Mouse (Mus musculus): ENCODE measurements around the gene Fkrp. TPM values are rescaled to one million over a fixed set of nuclear protein-coding genes. Genes with fewer than 3 reads are reported as not detected.
A peak's percentile ranks its signal among the peaks of the same experiment; 100 is the strongest.

Gene Fkrp
- polyA plus RNA-seq, 1 experiment from 2014 or later: 30.8 TPM

DNA sequence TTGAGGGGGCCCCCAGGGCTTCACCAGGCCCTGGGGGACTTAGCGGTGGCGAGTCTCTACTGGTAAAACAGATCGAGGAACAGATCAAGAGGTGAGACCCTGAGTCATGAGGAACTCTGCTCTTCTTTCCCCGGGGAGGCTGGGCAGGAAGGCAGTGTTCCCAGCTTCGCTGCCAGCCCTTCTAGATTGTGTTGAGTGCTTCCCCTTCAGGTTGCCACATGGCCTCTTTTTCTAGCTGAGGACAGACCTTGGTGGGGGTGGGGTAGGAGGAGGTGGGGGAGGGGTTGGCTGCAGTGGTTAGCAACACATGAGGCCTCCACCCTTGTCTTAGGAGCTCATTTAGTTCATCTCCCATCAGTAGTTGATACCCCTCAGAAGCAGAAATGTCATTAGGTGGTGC is 10.0 kb upstream of the Fkrp start:
- H3K4me1 ChIP-seq (replicated peaks): peaks cover 45% of the 10 kb centered on the region
- H3K4me3 ChIP-seq: no peak overlapping the region
- no peaks in the 10 kb centered on the region for H3K9me3 ChIP-seq (replicated peaks)
- H3K4me2 ChIP-seq: no peak overlapping the region
- H3K27me3 ChIP-seq: no peaks in the 10 kb centered on the region
- no peak for ATAC-seq (replicated peaks; ENCODE audit: insufficient number of reproducible peaks, insufficient read depth, low FRiP score, low read depth)
- H3K36me3 ChIP-seq: peaks cover 55% of the 10 kb centered on the region
- no peak overlapping the region for H3K9ac ChIP-seq
- WGBS: 47% methylated on average over 5 of the region's 5 CpGs
- H3K27ac ChIP-seq: no peak overlapping the region

- Histone ChIP-seq H3K9me3 (replicated peaks) (no peaks in the 10 kb centered on the region), H3K4me2 (no peak overlapping the region), H3K4me3 (no peak overlapping the region), H3K4me1 (replicated peaks) (peaks cover 53% of the 10 kb centered on the region), H3K9ac (no peak overlapping the region), H3K36me3 (peaks cover 47% of the 10 kb centered on the region), H3K27ac (no peak overlapping the region), H3K27me3 (no peaks in the 10 kb centered on the region)
- WGBS: 79% methylated on average over 10 of the region's 10 CpGs
- no peak for ATAC-seq (replicated peaks; ENCODE audit: insufficient number of reproducible peaks, insufficient read depth, low FRiP score, low read depth)
Measured at GRCm38 (mm10) chr7:16825785-16826184, 9.3 kb upstream of the Fkrp start.

- Histone ChIP-seq H3K4me2 (no peak overlapping the region), H3K4me3 (no peak overlapping the region), H3K9me3 (replicated peaks) (no peaks in the 10 kb centered on the region), H3K27ac (0 out of 2 replicates have a peak overlapping the region, but pooled peaks have one; percentile 14), H3K27me3 (no peaks in the 10 kb centered on the region), H3K36me3 (peaks cover 32% of the 10 kb centered on the region), H3K4me1 (replicated peaks) (peaks cover 73% of the 10 kb centered on the region), H3K9ac (no peak overlapping the region)
- peak; percentile 18; the same call in 1 of the 2 replicates for ATAC-seq (replicated peaks; ENCODE audit: insufficient number of reproducible peaks, insufficient read depth, low FRiP score, low read depth)
- WGBS: 33% methylated on average over 5 of the region's 5 CpGs
Measured at GRCm38 (mm10) chr7:16823734-16824133, 7.2 kb upstream of the Fkrp start.

DNA sequence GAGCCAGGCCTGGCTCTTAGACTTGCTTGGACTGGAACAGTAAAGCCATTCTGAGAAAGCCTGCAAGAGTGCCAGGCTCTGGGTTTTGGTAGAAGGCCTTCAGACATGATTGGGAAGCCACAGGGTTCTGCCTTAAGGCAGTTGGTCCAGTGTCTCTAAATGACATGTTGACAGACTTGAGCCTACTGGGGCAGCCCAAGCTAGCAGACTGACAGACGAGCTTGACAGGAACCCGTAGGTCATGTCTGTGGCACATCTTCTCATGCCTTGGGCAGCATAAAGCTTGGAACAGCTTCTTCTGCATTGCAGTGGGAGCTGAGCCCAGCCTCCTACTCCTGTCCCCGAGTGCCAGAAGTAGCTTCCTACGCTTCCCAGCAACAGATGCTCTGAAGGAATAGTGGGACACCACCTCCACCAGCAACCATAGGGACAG is 5.2 kb upstream of the Fkrp start:
- Histone ChIP-seq H3K4me3 (no peak overlapping the region), H3K4me1 (replicated peaks) (peaks cover 82% of the 10 kb centered on the region), H3K27ac (no peak overlapping the region), H3K27me3 (no peaks in the 10 kb centered on the region), H3K36me3 (peaks cover 16% of the 10 kb centered on the region), H3K9me3 (replicated peaks) (no peaks in the 10 kb centered on the region), H3K9ac (no peak overlapping the region), H3K4me2 (no peak overlapping the region)
- no peak for ATAC-seq (replicated peaks; ENCODE audit: insufficient number of reproducible peaks, insufficient read depth, low FRiP score, low read depth)
- WGBS: 69% methylated on average over 4 of the region's 4 CpGs

- Histone ChIP-seq H3K27me3 (no peaks in the 10 kb centered on the region), H3K4me2 (no peak overlapping the region), H3K27ac (0 out of 2 replicates have a peak overlapping the region, but pooled peaks have one; percentile 38), H3K4me1 (replicated peaks) (peaks cover 77% of the 10 kb centered on the region), H3K4me3 (no peak overlapping the region), H3K36me3 (peaks cover 11% of the 10 kb centered on the region), H3K9ac (no peak overlapping the region), H3K9me3 (replicated peaks) (no peaks in the 10 kb centered on the region)
- 52% methylated on average over 3 of the region's 3 CpGs for WGBS
- ATAC-seq (replicated peaks; ENCODE audit: insufficient number of reproducible peaks, insufficient read depth, low FRiP score, low read depth): no peak
Measured at GRCm38 (mm10) chr7:16821091-16821490, 4.6 kb upstream of the Fkrp start.

GRCm38 (mm10) chr7:16820271-16820763 is 3.8 kb upstream of the Fkrp start:
- 55% methylated on average over 5 of the region's 5 CpGs for WGBS

DNA sequence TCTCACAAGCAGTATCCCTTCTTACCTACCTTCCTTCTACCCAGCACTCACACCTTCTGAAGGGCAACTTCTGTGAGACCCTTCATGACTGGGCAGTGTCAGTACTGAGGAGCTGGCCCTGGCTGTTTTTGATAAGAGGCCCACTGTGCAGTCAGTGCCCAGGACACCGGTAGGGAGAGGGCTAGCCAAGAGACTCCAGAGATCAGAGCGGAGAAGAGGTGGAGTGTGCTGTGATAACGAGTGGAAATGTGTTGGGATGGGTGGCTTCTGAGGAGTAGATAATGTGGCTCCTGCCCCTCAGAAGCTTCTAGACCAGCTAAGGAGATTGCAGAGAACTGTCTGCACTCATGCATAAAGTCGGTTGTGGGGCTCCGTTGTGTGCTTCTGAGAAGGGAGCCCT is 3.3 kb upstream of the Fkrp start:
- Histone ChIP-seq H3K9ac (no peak overlapping the region), H3K9me3 (replicated peaks) (no peaks in the 10 kb centered on the region), H3K27ac (no peak overlapping the region), H3K4me1 (replicated peaks) (peaks cover 78% of the 10 kb centered on the region), H3K27me3 (no peaks in the 10 kb centered on the region), H3K4me2 (no peak overlapping the region), H3K36me3 (peaks cover 1% of the 10 kb centered on the region), H3K4me3 (no peak overlapping the region)
- no peak for ATAC-seq (replicated peaks; ENCODE audit: insufficient number of reproducible peaks, insufficient read depth, low FRiP score, low read depth)
- WGBS: 41% methylated on average over 5 of the region's 5 CpGs

More at GRCm38 (mm10) chr7:16820271-16820763, 3.8 kb upstream of the Fkrp start:
- Histone ChIP-seq H3K4me1 (replicated peaks) (peaks cover 77% of the 10 kb centered on the region), H3K9me3 (replicated peaks) (no peaks in the 10 kb centered on the region), H3K36me3 (peaks cover 7% of the 10 kb centered on the region), H3K27ac (no peak overlapping the region), H3K4me2 (no peak overlapping the region), H3K27me3 (no peaks in the 10 kb centered on the region), H3K9ac (no peak overlapping the region), H3K4me3 (no peak overlapping the region)
- no peak for ATAC-seq (replicated peaks; ENCODE audit: insufficient number of reproducible peaks, insufficient read depth, low FRiP score, low read depth)

DNA sequence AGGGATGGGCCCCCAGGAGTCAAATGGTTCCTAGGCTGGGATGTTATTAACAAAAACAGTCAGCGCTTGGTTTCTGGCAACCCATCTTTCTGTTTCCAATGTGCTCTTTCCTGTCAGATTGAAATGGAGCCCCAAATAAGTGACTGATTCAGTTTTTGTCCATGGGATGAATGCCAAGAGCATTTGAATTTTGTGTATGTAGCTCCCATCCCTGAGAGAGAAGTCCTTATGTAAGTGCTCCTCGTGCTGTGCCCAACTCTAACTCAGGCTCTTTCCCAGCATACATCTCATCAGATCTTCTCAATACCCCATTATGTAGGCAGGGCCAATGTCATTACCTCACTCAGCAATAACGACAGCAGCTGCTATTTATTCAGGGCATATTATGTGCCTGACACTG is 1.2 kb upstream of the Fkrp start:
- peak overlapping the region; percentile 100; the same call in 1 of the 2 replicates for H3K9ac ChIP-seq
- H3K4me1 ChIP-seq (replicated peaks): peaks cover 65% of the 10 kb centered on the region
- WGBS: 56% methylated on average over 3 of the region's 3 CpGs
- no peak overlapping the region for H3K27ac ChIP-seq
- H3K27me3 ChIP-seq: no peaks in the 10 kb centered on the region
- peak overlapping the region; percentile 89 for H3K4me2 ChIP-seq
- H3K36me3 ChIP-seq: peaks cover 8% of the 10 kb centered on the region
- no peaks in the 10 kb centered on the region for H3K9me3 ChIP-seq (replicated peaks)
- H3K4me3 ChIP-seq: peak overlapping the region; percentile 97
- no peak for ATAC-seq (replicated peaks; ENCODE audit: insufficient number of reproducible peaks, insufficient read depth, low FRiP score, low read depth)

DNA sequence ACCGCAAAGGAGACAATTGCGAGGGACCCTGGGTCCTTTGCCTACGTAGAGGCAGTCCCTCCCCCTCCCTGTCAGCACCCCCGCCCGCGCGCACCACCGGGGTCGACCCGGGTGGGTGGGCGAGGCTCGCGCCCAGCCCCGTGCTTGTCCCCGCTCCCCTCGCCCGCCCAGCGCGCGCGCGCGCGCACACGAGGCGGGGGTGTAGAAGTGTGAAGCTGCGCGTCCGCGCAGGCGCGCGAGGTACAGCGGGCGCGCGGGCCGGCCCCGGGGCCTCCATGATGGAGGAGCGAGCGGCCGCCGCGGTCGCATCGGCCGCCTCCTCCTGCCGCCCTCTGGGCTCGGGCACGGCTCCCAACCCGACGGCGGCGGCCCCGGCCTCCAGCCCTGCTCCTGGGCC is 456 bp downstream of the Fkrp start:
- ATAC-seq (replicated peaks; ENCODE audit: insufficient number of reproducible peaks, insufficient read depth, low FRiP score, low read depth): peak; percentile 84
- H3K4me1 ChIP-seq (replicated peaks): peaks cover 60% of the 10 kb centered on the region
- H3K27ac ChIP-seq: peak overlapping the region; percentile 96
- peak overlapping the region; percentile 97 for H3K4me3 ChIP-seq
- no peaks in the 10 kb centered on the region for H3K9me3 ChIP-seq (replicated peaks)
- peaks cover 6% of the 10 kb centered on the region; the same call in 1 of the 2 replicates for H3K27me3 ChIP-seq
- peaks cover 8% of the 10 kb centered on the region for H3K36me3 ChIP-seq
- peak overlapping the region; percentile 89 for H3K4me2 ChIP-seq
- H3K9ac ChIP-seq: peak overlapping the region; percentile 100
- WGBS: under 1% methylated on average over 51 of the region's 55 CpGs

DNA sequence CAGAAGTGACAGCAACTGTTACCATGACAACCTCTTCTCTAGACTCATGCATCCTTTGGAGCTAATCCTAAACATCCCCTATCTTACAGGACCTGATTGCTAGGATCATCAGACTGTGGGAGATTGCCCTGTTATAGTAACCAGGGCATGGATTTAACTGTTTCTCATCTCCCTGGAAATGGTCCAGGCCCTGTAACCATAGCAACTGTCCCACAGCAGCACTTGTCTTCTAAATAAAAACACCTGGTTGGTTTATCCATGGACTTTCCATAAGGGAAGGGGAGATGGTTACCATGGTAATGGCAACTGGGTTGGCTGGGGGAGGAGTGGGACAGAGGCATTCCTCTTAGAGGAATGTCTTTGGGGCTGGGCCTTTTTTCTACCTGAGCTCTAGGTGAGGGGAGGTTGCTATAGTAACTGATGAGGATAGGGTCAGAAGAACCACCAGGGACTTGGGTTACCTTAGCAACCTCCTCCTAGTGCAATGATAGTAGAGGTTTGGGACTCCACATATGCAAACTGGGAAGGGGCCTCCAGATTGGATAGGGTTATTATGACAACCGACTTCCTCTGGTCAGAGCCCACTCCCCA is 1.1 kb downstream of the Fkrp start, which contains the start of gene Strn4:
Gene Strn4, plus strand, starts transcription at position 539 of the 591 bp plus-strand sequence.
- Histone ChIP-seq H3K4me2 (peak within 1 kb of the TSS; percentile 89), H3K4me3 (peak within 1 kb of the TSS; percentile 97), H3K9ac (peak within 1 kb of the TSS; percentile 100), H3K9me3 (replicated peaks) (no peaks in the 10 kb centered on the region), H3K4me1 (replicated peaks) (peaks cover 60% of the 10 kb centered on the region), H3K27ac (peak within 1 kb of the TSS; percentile 96), H3K36me3 (peaks cover 8% of the 10 kb centered on the region), H3K27me3 (peaks cover 12% of the 10 kb centered on the region)
- 5% methylated on average over 1 of the region's 1 CpGs for WGBS
- ATAC-seq (replicated peaks; ENCODE audit: insufficient number of reproducible peaks, insufficient read depth, low FRiP score, low read depth): no peak

DNA sequence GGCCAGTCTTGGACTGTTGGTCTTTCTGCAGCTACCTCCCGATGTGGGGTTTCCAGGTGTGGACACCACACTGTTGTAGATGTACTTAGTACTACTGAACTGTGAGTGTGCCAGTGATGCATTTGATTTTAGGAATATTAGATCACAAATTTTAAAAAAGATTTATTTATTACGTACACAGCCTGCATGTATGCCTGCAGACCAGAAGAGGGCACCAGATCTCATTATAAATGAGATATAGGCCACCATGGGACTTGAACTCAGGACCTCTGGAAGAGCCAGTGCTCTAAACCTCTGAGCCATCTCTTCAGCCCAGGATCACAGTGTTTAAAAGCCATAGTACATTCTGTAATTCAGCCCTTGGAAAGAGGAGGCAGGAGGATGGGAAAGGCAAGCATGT is 4.0 kb downstream of the Fkrp start:
- ATAC-seq (replicated peaks; ENCODE audit: insufficient number of reproducible peaks, insufficient read depth, low FRiP score, low read depth): no peak
- Histone ChIP-seq H3K36me3 (peaks cover 27% of the 10 kb centered on the region), H3K27ac (no peak overlapping the region), H3K4me3 (no peak overlapping the region), H3K9ac (no peak overlapping the region), H3K4me1 (replicated peaks) (peaks cover 36% of the 10 kb centered on the region), H3K9me3 (replicated peaks) (no peaks in the 10 kb centered on the region), H3K4me2 (no peak overlapping the region), H3K27me3 (peaks cover 14% of the 10 kb centered on the region)
- 86% methylated on average over 2 of the region's 2 CpGs for WGBS

DNA sequence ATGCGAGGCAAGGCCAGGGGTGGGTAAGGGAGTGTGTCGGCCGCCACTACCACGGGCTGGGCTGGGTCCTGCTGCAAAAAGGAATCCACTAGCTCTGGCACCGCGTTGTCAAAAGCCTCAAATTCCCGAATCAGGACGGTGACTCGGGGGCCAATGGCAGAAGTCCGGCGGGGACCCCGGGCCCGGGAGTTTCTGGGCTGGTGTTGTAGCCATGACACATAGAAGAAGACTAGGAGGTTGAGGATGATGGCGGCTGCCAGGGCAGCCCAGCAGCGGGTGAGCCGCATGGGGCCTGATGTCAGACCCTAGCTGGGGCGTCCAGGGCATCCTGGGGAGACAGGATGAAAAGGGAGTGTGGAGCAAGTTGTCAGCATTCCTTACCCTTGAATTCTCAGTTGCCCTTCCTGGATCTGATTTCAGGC is 4.9 kb downstream of the Fkrp start:
- Histone ChIP-seq H3K36me3 (peaks cover 30% of the 10 kb centered on the region), H3K9me3 (replicated peaks) (no peaks in the 10 kb centered on the region), H3K4me2 (peak overlapping the region; percentile 81), H3K9ac (peak overlapping the region; percentile 47), H3K4me3 (peak overlapping the region; percentile 46), H3K4me1 (replicated peaks) (peaks cover 29% of the 10 kb centered on the region), H3K27ac (no peak overlapping the region), H3K27me3 (peaks cover 14% of the 10 kb centered on the region)
- no peak for ATAC-seq (replicated peaks; ENCODE audit: insufficient number of reproducible peaks, insufficient read depth, low FRiP score, low read depth)
- 38% methylated on average over 17 of the region's 17 CpGs for WGBS

Measured in heart, embryonic 15.5 days (tissue).